Mouse (Mus musculus) embryo, embryonic 11.5 days (tissue): ENCODE data around the gene Tmem135.

Experiments used
- DNase-seq: peaks from one replicate; pipeline ENCODE4 v3.0.0-alpha.2; 2012; ENCODE audit warnings: low read depth, low spot score

The Tmem135 gene

GRCm38 (mm10) chr7:89106421-89106820 lies 297.6 kb downstream of the Tmem135 start:
- DNase-seq, result no peak

GRCm38 (mm10) chr7:89099756-89100155 lies 304.3 kb downstream of the Tmem135 start:
- DNase-seq, result no peak
